Mouse (Mus musculus) liver, embryonic 14.5 days (tissue): ENCODE data around the gene Per1.

ENCODE experiments used
- CTCF ChIP-seq: IDR thresholded peaks from 2 replicates; pipeline ENCODE4 v1.5.1; 2016; ENCODE audit warnings: antibody characterized with exemption, low read depth, control low read depth
- EP300 ChIP-seq: IDR thresholded peaks from 2 replicates; pipeline ENCODE4 v1.6.1; 2016; ENCODE audit warnings: antibody characterized with exemption, low read depth

GRCm38 (mm10) chr11:69103121-69103520 is 8.1 kb downstream of the Per1 start:
- TF ChIP-seq EP300, result no peak
- no peak for TF ChIP-seq CTCF
